Mouse (Mus musculus): Measurements from ENCODE around the gene Txndc9.

Gene Txndc9

GRCm38 (mm10) chr1:37997867-37998266 is at the start of gene Txndc9, which contains the start of gene Eif5b:
TSS of gene Txndc9 (minus strand) at chr1:37997893.
TSS of gene Eif5b (plus strand) at chr1:37998010.
- DNase-seq (ENCODE audit: extremely low read depth, low read depth): peak; percentile 81

DNA sequence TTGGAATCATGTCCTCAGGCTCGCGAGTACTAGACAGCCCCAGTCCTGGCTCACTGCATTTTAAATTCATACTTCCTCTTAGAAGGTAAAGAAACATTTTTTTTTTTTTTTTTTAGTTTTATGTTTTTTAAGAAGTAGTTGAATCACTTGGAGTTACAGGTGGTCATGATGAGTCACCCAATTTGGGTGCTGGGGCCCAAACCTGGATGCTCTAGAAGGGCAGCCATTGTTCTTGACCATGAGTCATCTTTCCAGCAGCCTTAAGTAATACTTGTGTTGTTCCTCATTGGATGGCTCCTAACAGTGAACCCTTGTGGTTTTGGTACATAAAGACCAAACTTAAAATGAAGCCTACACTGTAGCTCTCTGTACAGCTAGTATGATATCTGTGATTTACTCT is 41.2 kb upstream of the Txndc9 start:
- no peak for DNase-seq (ENCODE audit: extremely low read depth, low read depth)

- no peak for DNase-seq (ENCODE audit: extremely low read depth, low read depth)
Measured at GRCm38 (mm10) chr1:38037375-38037774, 39.7 kb upstream of the Txndc9 start.

DNA sequence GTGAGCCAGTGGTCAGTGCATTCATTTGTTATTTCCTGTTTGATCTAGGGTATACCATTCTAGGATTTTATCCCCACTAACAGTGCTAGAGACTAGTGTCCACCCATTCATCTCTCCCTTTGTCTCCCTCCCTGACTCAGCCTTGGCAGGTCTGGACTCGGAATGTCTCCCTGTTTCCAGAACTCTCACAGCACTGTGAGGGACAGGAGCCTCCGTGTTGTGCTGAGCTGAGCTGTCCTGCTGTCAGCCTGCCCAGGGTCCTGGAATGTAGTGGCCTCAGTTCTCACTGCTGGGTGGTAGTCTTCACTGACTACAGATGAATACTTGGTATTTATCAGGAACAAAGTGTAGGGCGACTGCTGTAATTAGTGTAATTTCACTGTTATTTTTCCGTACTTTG is 37.8 kb upstream of the Txndc9 start:
- DNase-seq (ENCODE audit: extremely low read depth, low read depth): no peak

GRCm38 (mm10) chr1:38031391-38031790 is 33.7 kb upstream of the Txndc9 start:
- DNase-seq (ENCODE audit: extremely low read depth, low read depth): no peak

DNA sequence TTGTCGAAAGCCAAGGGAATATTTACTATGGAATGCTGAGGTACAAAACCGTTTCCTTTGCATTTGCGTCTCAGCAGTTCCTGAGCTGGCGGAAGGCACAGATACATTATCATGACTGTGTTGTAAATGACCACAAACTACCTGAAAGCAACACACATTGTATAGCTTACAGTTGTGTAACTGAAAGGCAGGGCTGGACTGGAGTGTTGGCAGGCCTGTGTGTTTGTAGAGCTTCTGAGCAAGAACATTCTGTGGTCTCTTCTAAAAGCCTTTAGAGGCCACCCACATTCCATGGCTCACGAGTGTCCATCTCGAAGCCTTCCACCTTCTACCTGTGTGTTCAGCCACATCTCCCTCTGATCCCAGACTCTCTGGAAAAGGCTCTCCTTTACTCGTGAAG is 29.6 kb upstream of the Txndc9 start:
- DNase-seq (ENCODE audit: extremely low read depth, low read depth): no peak

GRCm38 (mm10) chr1:38014551-38015203 is 17.0 kb upstream of the Txndc9 start:
- no peak for DNase-seq (ENCODE audit: extremely low read depth, low read depth)

- DNase-seq (ENCODE audit: extremely low read depth, low read depth): no peak
Measured at GRCm38 (mm10) chr1:38012509-38012908, 14.8 kb upstream of the Txndc9 start.

DNA sequence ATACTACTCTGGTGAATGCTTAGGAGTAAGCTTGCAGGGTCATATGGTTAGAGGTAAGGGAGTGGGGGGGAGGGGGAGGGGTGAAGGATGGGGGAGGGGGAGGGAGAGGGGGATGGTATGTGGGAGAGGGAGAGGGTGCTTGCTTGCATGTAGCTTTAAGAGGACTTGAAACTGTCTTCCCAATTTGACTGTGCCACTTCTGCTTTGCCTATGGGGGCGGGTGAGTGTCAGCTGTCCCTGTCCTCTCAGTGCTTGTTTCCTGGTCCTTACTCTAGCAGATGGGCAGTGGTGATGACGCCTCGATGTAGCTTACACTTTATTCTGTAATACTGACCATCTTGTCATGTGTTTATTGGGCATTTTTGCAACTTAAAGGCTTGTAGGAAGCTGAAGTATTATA is 14.4 kb upstream of the Txndc9 start:
- DNase-seq (ENCODE audit: extremely low read depth, low read depth): no peak

DNA sequence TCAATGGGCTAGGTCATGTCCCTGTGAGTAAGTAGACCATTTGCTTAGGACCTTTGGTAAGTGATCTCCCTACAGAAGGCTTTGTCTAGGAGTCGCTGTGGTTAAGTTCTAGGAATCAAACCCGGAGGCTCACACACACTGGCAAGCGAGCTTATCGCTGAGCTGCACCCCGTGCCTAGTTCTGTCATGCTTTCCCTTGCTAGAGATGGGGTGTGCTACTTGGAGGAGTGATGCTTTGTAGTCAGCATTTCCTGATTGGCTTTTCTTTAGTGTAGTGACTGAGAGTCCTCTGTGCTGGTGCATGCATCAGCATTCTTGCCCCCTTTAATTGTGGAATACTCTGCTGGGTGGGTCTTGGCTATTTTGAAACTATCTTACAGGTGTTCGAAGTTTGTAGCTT is 14.0 kb upstream of the Txndc9 start:
- peak; percentile 95 for DNase-seq (ENCODE audit: extremely low read depth, low read depth)

DNA sequence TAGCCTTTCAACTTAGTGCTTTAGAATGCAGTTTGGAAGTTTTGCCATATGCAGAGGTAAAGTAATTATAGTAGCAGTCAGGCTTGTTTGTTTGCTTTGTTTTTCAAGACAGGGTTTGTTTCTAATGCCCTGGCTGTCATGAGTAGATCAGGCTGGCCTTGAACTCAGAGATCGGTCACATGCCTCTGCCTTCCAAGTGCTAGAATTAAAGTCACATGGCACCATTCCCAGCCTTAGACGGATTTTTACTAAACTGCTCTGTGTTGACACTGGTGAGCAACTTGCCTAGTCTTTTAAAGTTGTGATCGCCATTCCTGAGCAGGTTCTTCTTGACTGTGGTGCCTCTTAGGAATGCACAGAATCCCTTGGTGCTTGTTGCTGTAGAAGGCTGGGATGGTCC is 9.0 kb upstream of the Txndc9 start:
- no peak for DNase-seq (ENCODE audit: extremely low read depth, low read depth)

DNA sequence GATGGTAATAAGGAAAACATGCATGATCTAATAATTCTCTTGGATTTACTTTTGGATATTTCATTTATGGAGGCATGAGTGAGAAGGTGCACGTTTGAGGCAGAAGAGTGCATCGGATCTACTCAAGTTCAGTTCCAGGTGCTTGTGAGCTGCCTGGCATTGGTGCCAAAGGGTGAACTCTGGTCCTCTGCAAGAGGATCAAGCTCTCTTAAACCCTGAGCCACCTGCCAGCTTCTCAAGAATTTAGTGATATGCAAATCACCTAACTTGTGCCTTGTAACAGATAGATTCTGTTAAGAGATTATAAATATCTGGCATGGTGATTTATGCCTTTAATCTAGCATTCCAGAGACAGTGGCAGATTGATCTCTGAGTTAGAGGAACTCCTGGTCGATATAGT is 5.4 kb upstream of the Txndc9 start:
- DNase-seq (ENCODE audit: extremely low read depth, low read depth): no peak

- DNase-seq (ENCODE audit: extremely low read depth, low read depth): peak; percentile 51
Measured at GRCm38 (mm10) chr1:38001956-38002355, 4.3 kb upstream of the Txndc9 start.

DNA sequence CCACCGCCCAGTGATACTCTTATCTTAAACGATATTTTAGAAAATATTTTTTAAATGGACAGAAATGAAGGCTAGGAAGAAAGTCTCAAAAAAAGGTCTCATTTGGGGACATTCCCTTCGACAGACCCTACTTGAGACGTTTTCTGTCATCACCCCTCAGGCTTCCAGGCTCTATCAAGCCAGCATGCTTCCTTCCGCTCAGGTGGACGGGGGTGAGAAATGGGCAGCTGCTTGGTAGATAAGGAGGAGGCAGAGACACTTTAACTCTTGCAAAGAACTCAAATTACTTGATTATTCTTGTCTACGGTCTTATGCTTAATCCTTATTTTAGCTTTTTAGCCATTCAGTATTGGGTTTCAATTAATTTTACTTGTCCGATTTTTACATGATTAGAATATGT is 3.2 kb upstream of the Txndc9 start:
- peak; percentile 78 for DNase-seq (ENCODE audit: extremely low read depth, low read depth)

DNA sequence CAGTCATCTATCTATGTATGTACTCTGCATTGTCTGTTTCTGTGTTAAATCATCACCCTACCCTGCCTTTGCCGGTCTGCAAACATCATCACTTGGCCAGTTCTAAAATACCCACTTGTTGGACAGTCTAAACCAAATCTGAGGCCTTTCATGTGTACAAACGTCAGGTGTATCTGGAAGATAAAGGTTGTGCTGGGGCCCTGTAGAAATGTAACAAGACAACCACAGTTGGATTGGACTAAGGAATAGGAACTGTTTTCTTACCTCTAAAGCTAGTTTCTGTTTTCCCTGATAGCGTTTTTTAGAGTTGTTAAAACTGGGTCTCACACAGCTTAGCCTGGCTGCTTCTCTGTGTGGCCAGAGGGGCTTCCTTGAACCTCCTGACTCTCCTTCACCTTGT is 1.9 kb upstream of the Txndc9 start:
- peak; percentile 81 for DNase-seq (ENCODE audit: extremely low read depth, low read depth)

DNA sequence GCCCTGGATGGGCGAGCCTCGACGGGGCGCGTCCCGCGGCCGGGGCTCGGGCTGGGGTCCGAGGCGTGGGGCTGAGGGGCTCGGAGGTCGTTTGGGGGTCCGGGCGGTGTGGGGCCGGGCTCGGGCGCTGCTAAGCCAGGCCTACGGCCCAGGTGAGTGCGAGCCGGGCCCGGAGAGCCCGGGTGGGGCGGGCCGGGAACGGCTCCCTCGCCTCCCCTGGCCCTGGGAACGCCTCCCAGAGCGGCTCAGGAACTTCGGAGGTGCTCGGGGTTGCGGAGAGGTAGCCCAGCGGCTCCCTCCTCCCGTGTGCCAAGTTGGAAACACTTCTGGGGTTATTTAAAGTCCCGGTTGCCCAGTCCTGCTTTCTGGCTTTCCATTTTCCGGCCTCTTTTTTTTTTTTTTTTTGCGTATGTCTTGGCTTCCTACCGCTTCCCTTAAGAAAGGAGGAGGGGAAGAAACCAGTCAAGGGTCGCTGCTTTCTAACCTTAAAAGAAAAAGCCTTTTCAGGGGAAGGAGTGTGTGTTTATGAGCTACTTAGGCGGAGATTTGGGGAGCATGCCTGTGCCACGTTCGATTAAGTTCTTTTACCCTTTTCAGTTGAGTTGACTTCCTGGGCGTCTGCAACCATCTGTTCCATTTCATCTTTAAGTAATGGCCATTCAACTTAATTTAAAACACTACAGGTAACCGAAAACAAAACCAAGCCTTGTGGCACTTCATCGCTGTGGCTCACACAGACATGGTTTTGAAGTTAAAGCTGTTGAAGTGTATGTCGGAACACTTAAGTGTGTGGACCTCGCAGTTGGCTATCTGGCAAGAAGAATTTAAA is 892 bp upstream of the Txndc9 start:
- no peak for DNase-seq (ENCODE audit: extremely low read depth, low read depth)

GRCm38 (mm10) chr1:37996877-37997484 is 712 bp downstream of the Txndc9 start:
- peak; percentile 97 for DNase-seq (ENCODE audit: extremely low read depth, low read depth)

GRCm38 (mm10) chr1:37996226-37996625 is 1.5 kb downstream of the Txndc9 start:
- DNase-seq (ENCODE audit: extremely low read depth, low read depth): no peak

GRCm38 (mm10) chr1:37987856-37988255 is 9.8 kb downstream of the Txndc9 start:
- no peak for DNase-seq (ENCODE audit: extremely low read depth, low read depth)

DNA sequence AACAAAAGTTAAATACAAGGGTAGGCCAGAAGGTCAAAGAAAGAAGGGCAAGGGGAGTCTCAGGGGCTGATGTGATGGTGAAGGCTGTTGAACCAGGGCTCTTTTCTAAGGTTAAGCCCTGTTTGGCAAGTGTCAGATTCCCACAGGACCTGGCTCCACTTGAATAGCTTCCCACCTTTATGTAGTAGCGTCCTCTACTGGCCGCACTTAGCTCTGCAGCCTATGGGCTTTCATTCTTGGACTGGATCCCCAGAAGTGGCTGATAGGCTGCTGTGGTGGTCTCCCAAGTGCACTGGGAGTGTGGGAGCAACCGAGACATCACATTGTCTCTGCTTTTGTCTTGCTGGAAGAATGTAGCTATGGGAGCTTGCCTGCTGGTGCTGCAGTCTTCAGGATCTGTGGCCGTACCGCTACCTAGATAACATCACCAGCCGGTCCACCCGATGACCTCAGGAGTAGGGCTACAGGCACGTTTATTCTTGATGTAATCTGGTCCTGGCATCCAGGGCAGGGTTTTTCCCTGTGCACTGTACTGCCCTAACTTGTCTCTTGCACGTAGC is 11.8 kb downstream of the Txndc9 start:
- no peak for DNase-seq (ENCODE audit: extremely low read depth, low read depth)

DNA sequence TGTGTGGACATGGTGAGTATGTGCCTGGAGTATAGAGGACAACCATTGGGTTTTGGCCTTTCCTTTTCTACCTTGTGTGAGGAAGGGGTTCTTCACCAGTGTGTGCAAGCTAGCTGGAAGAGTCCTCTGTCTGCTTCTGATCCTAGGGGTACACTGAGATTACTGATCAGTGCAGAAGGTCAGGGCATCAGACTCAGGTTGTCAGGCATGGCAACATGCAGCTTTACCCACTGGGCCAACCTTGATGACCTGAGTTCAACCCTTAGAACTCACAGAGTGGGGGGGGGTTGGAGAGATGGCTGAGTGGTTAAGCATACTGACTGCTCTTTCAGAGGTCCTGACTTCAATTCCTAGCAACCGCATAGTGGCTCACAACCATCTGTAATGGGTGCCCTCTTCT is 13.4 kb downstream of the Txndc9 start:
- DNase-seq (ENCODE audit: extremely low read depth, low read depth): no peak

- no peak for DNase-seq (ENCODE audit: extremely low read depth, low read depth)
Measured at GRCm38 (mm10) chr1:37977303-37977702, 20.4 kb downstream of the Txndc9 start.

Data from MEL-GATA-1-ER (cell line).